Mouse (Mus musculus): ENCODE results near the gene Amd2. TPM values are rescaled to one million over a fixed set of nuclear protein-coding genes. Genes with fewer than 3 reads are reported as not detected.

Gene Amd2
- 1.8 and 2.6 TPM in 2 replicates for polyA plus RNA-seq (2015; fragmentation: Nextera tagmentation; extraction: Ambion mirVana)

- Histone ChIP-seq H3K27me3 (no peaks in the 10 kb centered on the region), H3K9ac (no peak within 1 kb of the TSS), H3K4me1 (replicated peaks) (no peaks in the 10 kb centered on the region), H3K36me3 (no peaks in the 10 kb centered on the region), H3K27ac (no peak within 1 kb of the TSS), H3K9me3 (no peaks in the 10 kb centered on the region), H3K4me2 (no peak within 1 kb of the TSS), H3K4me3 (no peak within 1 kb of the TSS)
- WGBS = 92% methylated on average over 8 of the region's 8 CpGs
- no peak for ATAC-seq (ENCODE audit: low FRiP score)
Observed at GRCm38 (mm10) chr10:35711792-35712191, at the start of gene Amd2. TSS of gene Amd2 (minus strand) at chr10:35711892.

GRCm38 (mm10) chr10:35761280-35761679 lies 49.6 kb upstream of the Amd2 start:
- Histone ChIP-seq H3K4me2 (no peak overlapping the region), H3K27ac (no peak overlapping the region), H3K4me3 (no peak overlapping the region), H3K9me3 (no peaks in the 10 kb centered on the region), H3K4me1 (replicated peaks) (no peaks in the 10 kb centered on the region), H3K36me3 (no peaks in the 10 kb centered on the region), H3K27me3 (no peaks in the 10 kb centered on the region), H3K9ac (no peak overlapping the region)
- no peak for ATAC-seq (ENCODE audit: low FRiP score)
- WGBS = 83% methylated on average over 3 of the region's 3 CpGs

- no peaks in the 10 kb centered on the region for H3K9me3 ChIP-seq
- no peaks in the 10 kb centered on the region for H3K36me3 ChIP-seq
- H3K4me3 ChIP-seq = no peak overlapping the region
- no peak overlapping the region for H3K4me2 ChIP-seq
- no peak overlapping the region for H3K27ac ChIP-seq
- no peak for ATAC-seq (ENCODE audit: low FRiP score)
- H3K9ac ChIP-seq = no peak overlapping the region
- 92% methylated on average over 2 of the region's 2 CpGs for whole genome bisulfite sequencing
- H3K4me1 ChIP-seq (replicated peaks) = no peaks in the 10 kb centered on the region
- H3K27me3 ChIP-seq = no peaks in the 10 kb centered on the region
Observed at GRCm38 (mm10) chr10:35737639-35738038, 25.9 kb upstream of the Amd2 start.

GRCm38 (mm10) chr10:35714266-35714665 lies 2.6 kb upstream of the Amd2 start:
- Histone ChIP-seq H3K27me3 (no peaks in the 10 kb centered on the region), H3K4me1 (replicated peaks) (no peaks in the 10 kb centered on the region), H3K27ac (no peak overlapping the region), H3K4me3 (no peak overlapping the region), H3K4me2 (no peak overlapping the region), H3K36me3 (no peaks in the 10 kb centered on the region), H3K9ac (no peak overlapping the region), H3K9me3 (no peaks in the 10 kb centered on the region)
- no peak for ATAC-seq (ENCODE audit: low FRiP score)

All from hindbrain, embryonic 13.5 days (tissue).